8 mouse cellular contexts compared by ENCODE assay signal in the genomic region with DNA sequence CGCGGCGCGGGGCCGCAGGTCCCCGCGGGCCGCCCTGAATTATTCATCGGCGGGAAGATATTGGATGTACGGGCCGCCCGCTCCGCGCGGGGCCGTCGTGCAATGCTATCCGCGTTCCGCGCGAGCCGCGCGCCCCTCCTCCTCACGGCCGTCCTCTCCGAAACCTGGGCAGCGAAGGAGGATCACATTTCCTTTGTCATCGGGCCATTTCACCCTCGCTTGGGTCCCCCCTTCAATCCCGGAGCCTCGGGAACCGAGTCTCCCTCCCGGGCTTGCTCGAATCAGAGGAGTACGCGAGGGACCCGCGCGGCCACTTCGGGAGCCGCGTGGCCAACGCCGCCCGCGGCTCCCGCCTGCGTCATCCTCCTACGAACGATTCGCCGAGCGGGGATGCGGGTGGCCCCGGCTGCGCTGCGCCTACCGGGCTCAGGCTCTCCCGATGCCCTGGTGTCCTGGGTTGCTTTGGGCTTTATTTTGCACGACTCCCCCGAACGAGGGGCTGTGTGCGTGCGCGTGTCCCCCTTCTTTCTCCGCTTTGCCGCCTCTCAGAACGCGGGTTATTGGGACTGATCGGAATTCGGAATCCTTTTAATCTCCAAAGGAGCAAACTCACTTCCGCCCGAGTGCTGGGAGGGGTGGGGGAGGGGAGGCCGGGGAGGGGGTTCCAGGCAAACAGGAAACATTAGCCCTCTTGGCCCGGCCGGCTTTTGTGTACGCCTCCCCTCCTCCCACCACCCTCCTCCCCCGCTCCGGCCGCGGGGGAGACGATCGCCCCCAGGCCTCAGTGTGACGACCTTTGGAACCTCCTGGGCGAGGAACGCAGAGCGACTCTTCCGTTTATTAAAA. TPM values are rescaled to one million over a fixed set of nuclear protein-coding genes. Genes with fewer than 3 reads are reported as not detected.
DNase-seq lines count a peak whose midpoint lies in the region; ATAC-seq lines count a peak whose summit lies in the region.

A gene (minus strand): TSS at position 609 of the 846 bp plus-strand sequence.

- peak within 1 kb of the TSS; percentile 91 for H3K4me2 ChIP-seq in embryonic facial prominence, embryonic 15.5 days (replicated peaks)
- H3K4me2 ChIP-seq in limb, embryonic 11.5 days (ENCODE audit: low read depth, severe bottlenecking) = peak within 1 kb of the TSS; percentile 94
- H3K4me2 ChIP-seq in neural tube, embryonic 14.5 days (ENCODE audit: low read depth, low read length) = peak within 1 kb of the TSS; percentile 79

- H3K4me1 ChIP-seq in embryonic facial prominence, embryonic 15.5 days = peaks cover 40% of the 10 kb centered on the region
- H3K4me1 ChIP-seq in limb, embryonic 11.5 days (ENCODE audit: control insufficient read depth, insufficient read depth, low read length) = peaks cover 11% of the 10 kb centered on the region
- peaks cover 16% of the 10 kb centered on the region; the same call in 1 of the 2 replicates for H3K4me1 ChIP-seq in neural tube, embryonic 14.5 days (ENCODE audit: control insufficient read depth, insufficient read depth, low read length)

- H3K27ac ChIP-seq in embryonic facial prominence, embryonic 15.5 days (replicated peaks) = no peak within 1 kb of the TSS
- H3K27ac ChIP-seq in limb, embryonic 11.5 days (replicated peaks; ENCODE audit: low read depth, low read length) = peak within 1 kb of the TSS; percentile 99
- peak within 1 kb of the TSS; percentile 69 for H3K27ac ChIP-seq in neural tube, embryonic 14.5 days (ENCODE audit: low read depth, low read length)

- peak; percentile 16 to 36 for DNase-seq in layer of hippocampus, postnatal 10 days (ENCODE audit: low spot score in 2 of 2)
- no peak for DNase-seq in layer of hippocampus, adult 11-12 months (ENCODE audit: low spot score)
- DNase-seq in T-cell, adult 2 months (ENCODE audit: low spot score) = peak; percentile 5
- peak; percentile 84 for DNase-seq in limb, embryonic 11.5 days (ENCODE audit: low spot score)
- no peak for DNase-seq in adrenal gland, postnatal 25 days
- DNase-seq in spleen, adult 18-20 months = no peak

- peaks cover 58% of the 10 kb centered on the region for H3K27me3 ChIP-seq in embryonic facial prominence, embryonic 15.5 days
- no peaks in the 10 kb centered on the region for H3K27me3 ChIP-seq in limb, embryonic 11.5 days (ENCODE audit: control insufficient read depth, insufficient read depth, low read length)
- H3K27me3 ChIP-seq in neural tube, embryonic 14.5 days (ENCODE audit: control insufficient read depth, insufficient read depth, low read length) = peaks cover 19% of the 10 kb centered on the region

- H3K36me3 ChIP-seq in embryonic facial prominence, embryonic 15.5 days = no peaks in the 10 kb centered on the region
- no peaks in the 10 kb centered on the region for H3K36me3 ChIP-seq in limb, embryonic 11.5 days (ENCODE audit: control insufficient read depth, insufficient read depth, low read length)
- H3K36me3 ChIP-seq in neural tube, embryonic 14.5 days (ENCODE audit: control insufficient read depth, insufficient read depth, low read length) = no peaks in the 10 kb centered on the region

- H3K4me3 ChIP-seq in embryonic facial prominence, embryonic 15.5 days (replicated peaks) = peak within 1 kb of the TSS; percentile 52
- peak within 1 kb of the TSS; percentile 82 for H3K4me3 ChIP-seq in limb, embryonic 11.5 days (ENCODE audit: low read depth, low read length)
- H3K4me3 ChIP-seq in neural tube, embryonic 14.5 days (ENCODE audit: low read depth, low read length) = peak within 1 kb of the TSS; percentile 58

- WGBS in embryonic facial prominence, embryonic 15.5 days = under 1% methylated on average over 89 of the region's 91 CpGs
- under 1% methylated on average over 90 of the region's 91 CpGs for WGBS in limb, embryonic 11.5 days
- WGBS in neural tube, embryonic 14.5 days = under 1% methylated on average over 88 of the region's 91 CpGs

- H3K9me3 ChIP-seq in embryonic facial prominence, embryonic 15.5 days (replicated peaks) = no peaks in the 10 kb centered on the region
- no peaks in the 10 kb centered on the region for H3K9me3 ChIP-seq in limb, embryonic 11.5 days (ENCODE audit: control insufficient read depth, low read length)
- H3K9me3 ChIP-seq in neural tube, embryonic 14.5 days (ENCODE audit: control insufficient read depth, low read length) = no peaks in the 10 kb centered on the region

- H3K9ac ChIP-seq in embryonic facial prominence, embryonic 15.5 days = peak within 1 kb of the TSS; percentile 34
- H3K9ac ChIP-seq in limb, embryonic 11.5 days (ENCODE audit: low read length) = peak within 1 kb of the TSS; percentile 97
- peak within 1 kb of the TSS; percentile 66 for H3K9ac ChIP-seq in neural tube, embryonic 14.5 days (replicated peaks; ENCODE audit: low read depth, low read length)

- ATAC-seq in embryonic facial prominence, embryonic 15.5 days (ENCODE audit: insufficient number of reproducible peaks, low FRiP score, low TSS enrichment, low read depth) = no peak
- ATAC-seq in limb, embryonic 11.5 days (ENCODE audit: insufficient number of reproducible peaks, low FRiP score, low TSS enrichment, low read depth) = peak; percentile 54
- peak; percentile 52 for ATAC-seq in neural tube, embryonic 14.5 days (ENCODE audit: low read depth)

RNA-seq across cellular contexts. Expression of the gene that starts here (rescaled TPM):
- under 1 TPM; 0.18 to 0.27 TPM for total RNA-seq in layer of hippocampus, postnatal 10 days (2021)
- polyA plus RNA-seq in embryonic facial prominence, embryonic 15.5 days (2015; fragmentation: Nextera tagmentation; extraction: Ambion mirVana) = 0.23 and 0.24 TPM in 2 replicates
- 3.7 and 4.0 TPM in 2 replicates for polyA plus RNA-seq in limb, embryonic 11.5 days (2014; fragmentation: Nextera tagmentation; extraction: Ambion mirVana)
- polyA plus RNA-seq in neural tube, embryonic 14.5 days (2014; fragmentation: Nextera tagmentation; extraction: Ambion mirVana) = 0.28 and 0.32 TPM in 2 replicates
- 0.06 TPM in 1 of 2 replicates, not detected in the other for total RNA-seq in adrenal gland, postnatal 25 days (2021)

Comparison
In these comparisons a context has a peak if more than half of its experiments do, and no peak if none do; other contexts are left out.
1. Peak in DNase-seq in layer of hippocampus, postnatal 10 days; RNA of the gene not detected or under 1 TPM.
2. Peak in ATAC-seq, H3K4me3 ChIP-seq, H3K27ac ChIP-seq, H3K9ac ChIP-seq and H3K4me2 ChIP-seq in neural tube, embryonic 14.5 days; RNA of the gene not detected or under 1 TPM.
3. DNase-seq: peak in T-cell, adult 2 months (single experiment) and limb, embryonic 11.5 days (single experiment); none in layer of hippocampus, adult 11-12 months (single experiment), adrenal gland, postnatal 25 days (single experiment) and spleen, adult 18-20 months (0 of 2).
4. H3K9ac ChIP-seq: peak in every context shown above with its lines; median percentile 97 in limb, embryonic 11.5 days; 66 in neural tube, embryonic 14.5 days; 34 in embryonic facial prominence, embryonic 15.5 days.
5. Peak in every context shown above with its lines, with median percentiles within 50 percentile points of each other: H3K4me2 ChIP-seq and H3K4me3 ChIP-seq.